26 mouse cellular contexts compared by ENCODE assay signal in the genomic region with DNA sequence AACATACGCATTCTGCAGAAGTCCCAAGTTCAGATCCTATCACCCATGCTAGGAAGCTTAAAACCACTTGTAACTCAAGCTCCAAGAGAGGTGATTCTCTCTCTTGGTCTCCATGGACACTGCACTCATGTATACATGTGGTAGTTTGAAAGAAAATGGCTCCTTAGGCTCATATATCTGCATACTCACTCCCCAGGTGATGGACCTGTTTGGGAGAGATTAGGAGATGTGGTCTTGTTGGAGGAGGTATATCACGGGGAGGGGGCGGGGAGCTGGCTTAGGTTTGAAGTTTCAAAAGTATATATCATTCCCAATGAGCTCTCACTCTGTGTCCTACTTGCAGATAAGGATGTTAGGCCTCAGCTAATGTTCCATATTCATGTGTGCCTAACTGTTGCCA.
DNase-seq lines count a peak whose midpoint lies in the region; ATAC-seq and TF ChIP-seq lines count a peak whose summit lies in the region.
"Had no signal": no experiment of that assay in that cellular context is flagged by ENCODE, and none has a peak within 500 bp of the region (broad histone marks: within the 10 kb centered on the region; RNA-seq: fewer than 3 reads in every experiment).

No protein-coding gene starts in this region.

- no peak overlapping the region for H3K9ac ChIP-seq in liver, embryonic 12.5 days
- H3K9ac ChIP-seq in liver, postnatal 0 days (replicated peaks): no peak overlapping the region
- H3K9ac ChIP-seq in MEL (ENCODE audit: control insufficient read depth, low read depth, low read length, poor library complexity, severe bottlenecking): no peak overlapping the region
- H3K9ac ChIP-seq: embryonic facial prominence, embryonic 13.5 days; embryonic facial prominence, embryonic 15.5 days; forebrain, embryonic 12.5 days had no signal

- DNase-seq in liver, postnatal 0 days: no peak
- peak; percentile 28 for DNase-seq in MEL (ENCODE audit: low read depth, low spot score)
- DNase-seq in heart, adult 9 months (ENCODE audit: low spot score in 2 of 2): no peak
- DNase-seq: adrenal gland, adult 2 months; adrenal gland, postnatal 10 days; adrenal gland, postnatal 25 days; B cell, adult 2 months; cerebellum, adult 11 months; cerebellum, adult 18-20 months; cerebellum, adult 8-10 months; cerebellum, adult 9-11 months; cerebellum, postnatal 14 days; cerebellum, postnatal 36 days; embryo, embryonic 11 days had no signal

- H3K27me3 ChIP-seq in liver, embryonic 12.5 days (replicated peaks): no peaks in the 10 kb centered on the region
- H3K27me3 ChIP-seq in liver, postnatal 0 days (ENCODE audit: insufficient read depth, low read length): no peaks in the 10 kb centered on the region
- no peaks in the 10 kb centered on the region for H3K27me3 ChIP-seq in MEL (ENCODE audit: control insufficient read depth in 1 of 2, insufficient read depth in 2 of 2, low read length in 2 of 2)
- H3K27me3 ChIP-seq: CH12.LX; embryonic facial prominence, embryonic 13.5 days; embryonic facial prominence, embryonic 15.5 days; forebrain, embryonic 12.5 days had no signal

- ATAC-seq in liver, embryonic 12.5 days: 0 out of 2 replicates have a peak, but pooled peaks have one; percentile 18
- ATAC-seq in liver, postnatal 0 days: no peak
- peak; percentile 78 for ATAC-seq in megakaryocyte-erythroid progenitor cell, adult 5-6 weeks (replicated peaks; ENCODE audit: low FRiP score, low TSS enrichment, poor library complexity, severe bottlenecking)
- ATAC-seq: CD4-positive, CD25-positive, alpha-beta regulatory T cell, adult 4 months; forebrain, embryonic 14.5 days; forebrain, embryonic 16.5 days had no signal

- no peak overlapping the region for H3K27ac ChIP-seq in liver, embryonic 12.5 days
- no peak overlapping the region for H3K27ac ChIP-seq in liver, postnatal 0 days (ENCODE audit: low read depth)
- no peak overlapping the region for H3K27ac ChIP-seq in MEL (ENCODE audit: control insufficient read depth, low read depth, low read length)
- H3K27ac ChIP-seq: embryonic facial prominence, embryonic 13.5 days; embryonic facial prominence, embryonic 15.5 days; forebrain, embryonic 10.5 days; forebrain, embryonic 12.5 days had no signal

- no peak for TF ChIP-seq POLR2A in MEL (IDR thresholded peaks at IDR 0.05; ENCODE audit: control insufficient read depth in 1 of 2, insufficient read depth in 1 of 2, low read depth in 1 of 2, low read length in 2 of 2, poor library complexity in 1 of 2)

- H3K4me1 ChIP-seq in liver, embryonic 12.5 days: 0 out of 2 replicates have a peak, but pooled peaks cover 5% of the 10 kb centered on the region
- H3K4me1 ChIP-seq in liver, postnatal 0 days (ENCODE audit: insufficient read depth): no peaks in the 10 kb centered on the region
- peaks cover 0 to 4% of the 10 kb centered on the region in 2 experiments; a peak in 1 of 4 replicates for H3K4me1 ChIP-seq in MEL (ENCODE audit: control insufficient read depth in 1 of 2, insufficient read depth in 2 of 2, low read length in 2 of 2)
- H3K4me1 ChIP-seq: embryonic facial prominence, embryonic 13.5 days; embryonic facial prominence, embryonic 15.5 days; forebrain, embryonic 10.5 days; forebrain, embryonic 12.5 days had no signal

- WGBS in liver, embryonic 12.5 days (ENCODE audit: insufficient replicate concordance): 35% methylated on average over 3 of the region's 3 CpGs
- WGBS in liver, postnatal 0 days (ENCODE audit: insufficient replicate concordance): 83% methylated on average over 3 of the region's 3 CpGs

- no peak overlapping the region for H3K4me3 ChIP-seq in liver, embryonic 12.5 days
- H3K4me3 ChIP-seq in liver, postnatal 0 days (ENCODE audit: low read depth, low read length): no peak overlapping the region
- no peak overlapping the region for H3K4me3 ChIP-seq in MEL (ENCODE audit: control insufficient read depth in 1 of 2, insufficient read depth in 1 of 2, low read depth in 2 of 2, low read length in 2 of 2)
- H3K4me3 ChIP-seq: embryonic facial prominence, embryonic 13.5 days; embryonic facial prominence, embryonic 15.5 days; erythroblast, embryonic 14.5 days; forebrain, embryonic 10.5 days; forebrain, embryonic 12.5 days had no signal

- no peaks in the 10 kb centered on the region for H3K9me3 ChIP-seq in liver, embryonic 12.5 days (replicated peaks)
- H3K9me3 ChIP-seq in liver, postnatal 0 days (ENCODE audit: low read length): no peaks in the 10 kb centered on the region
- no peaks in the 10 kb centered on the region for H3K9me3 ChIP-seq in MEL (replicated peaks; ENCODE audit: insufficient read depth, low read length)
- H3K9me3 ChIP-seq: embryonic facial prominence, embryonic 13.5 days; embryonic facial prominence, embryonic 15.5 days; forebrain, embryonic 10.5 days; forebrain, embryonic 12.5 days; G1E had no signal

- H3K79me2 ChIP-seq in MEL (ENCODE audit: control insufficient read depth, insufficient read depth, low read length, poor library complexity): no peaks in the 10 kb centered on the region

- H3K4me2 ChIP-seq in liver, embryonic 12.5 days: no peak overlapping the region
- H3K4me2 ChIP-seq in liver, postnatal 0 days (ENCODE audit: low read depth, low read length): no peak overlapping the region
- H3K4me2 ChIP-seq: embryonic facial prominence, embryonic 13.5 days; embryonic facial prominence, embryonic 15.5 days; forebrain, embryonic 12.5 days had no signal

- no peak for TF ChIP-seq EP300 in liver, postnatal 0 days (IDR thresholded peaks at IDR 0.05; ENCODE audit: low read depth)
- TF ChIP-seq EP300 in MEL (IDR thresholded peaks at IDR 0.05; ENCODE audit: low read depth in 1 of 2, low read length in 2 of 2): peak in 1 of 2 experiments; percentile 52; a peak in 1 of 4 replicates

- no peak for TF ChIP-seq CTCF in liver, postnatal 0 days (IDR thresholded peaks at IDR 0.05; ENCODE audit: low read depth)
- TF ChIP-seq CTCF in MEL (IDR thresholded peaks at IDR 0.05 in 2 of 3, conservative IDR thresholded peaks at IDR 0.05 in 1 of 3; ENCODE audit: control insufficient read depth in 1 of 3, insufficient read depth in 1 of 3, low read depth in 2 of 3, low read length in 3 of 3, poor library complexity in 1 of 3, severe bottlenecking in 1 of 3): no peak

- no peak for TF ChIP-seq RAD21 in MEL (IDR thresholded peaks at IDR 0.05; ENCODE audit: low read depth, low read length)

- no peaks in the 10 kb centered on the region for H3K36me3 ChIP-seq in liver, embryonic 12.5 days
- no peaks in the 10 kb centered on the region for H3K36me3 ChIP-seq in liver, postnatal 0 days (replicated peaks; ENCODE audit: insufficient read depth, low read length)
- H3K36me3 ChIP-seq in MEL (ENCODE audit: control insufficient read depth in 1 of 2, insufficient read depth in 2 of 2, low read length in 2 of 2): no peaks in the 10 kb centered on the region; a peak in 1 of 4 replicates
- H3K36me3 ChIP-seq: embryonic facial prominence, embryonic 13.5 days; embryonic facial prominence, embryonic 15.5 days; forebrain, embryonic 10.5 days; forebrain, embryonic 12.5 days; G1E had no signal

TF ChIP-seq in MEL, 35 proteins besides CTCF, POLR2A, EP300 and RAD21:
- TF ChIP-seq SIN3A (IDR thresholded peaks at IDR 0.05; ENCODE audit: low read length) (no peak), NELFE (IDR thresholded peaks at IDR 0.05; ENCODE audit: low read depth, low read length) (no peak), GABPA (IDR thresholded peaks at IDR 0.05; ENCODE audit: low read depth, low read length) (no peak), ZC3H11A (IDR thresholded peaks at IDR 0.05; ENCODE audit: low read depth, low read length) (no peak), CHD2 (IDR thresholded peaks at IDR 0.05; ENCODE audit: low read length) (no peak), MAFK (IDR thresholded peaks at IDR 0.05; ENCODE audit: borderline replicate concordance, low read depth, low read length) (no peak), ZNF384 (IDR thresholded peaks at IDR 0.05; ENCODE audit: low read depth, low read length) (no peak), TCF12 (IDR thresholded peaks at IDR 0.05; ENCODE audit: low read depth, low read length) (peak; percentile 61; the same call in 1 of the 2 replicates), CHD1 (IDR thresholded peaks at IDR 0.05; ENCODE audit: low read depth, low read length) (no peak)
